Mouse (Mus musculus) testis, adult 2 months (tissue): ENCODE measurements around the gene Tead2.

Experiments used
- CTCF ChIP-seq: fragments of 200-500 bp; IDR thresholded peaks from 2 replicates; pipeline ENCODE4 v1.5.1; 2012; ENCODE audit warnings: low read depth, mild to moderate bottlenecking, inconsistent platforms, low read length, moderate library complexity; ENCODE audit not compliant: control insufficient read depth, insufficient read depth, insufficient replicate concordance
- POLR2A ChIP-seq: fragments of 200-500 bp; IDR thresholded peaks from 2 replicates; pipeline ENCODE4 v1.6.1; 2012; ENCODE audit warnings: low read depth, mild to moderate bottlenecking, inconsistent platforms, low read length, moderate library complexity; ENCODE audit not compliant: control insufficient read depth

DNA sequence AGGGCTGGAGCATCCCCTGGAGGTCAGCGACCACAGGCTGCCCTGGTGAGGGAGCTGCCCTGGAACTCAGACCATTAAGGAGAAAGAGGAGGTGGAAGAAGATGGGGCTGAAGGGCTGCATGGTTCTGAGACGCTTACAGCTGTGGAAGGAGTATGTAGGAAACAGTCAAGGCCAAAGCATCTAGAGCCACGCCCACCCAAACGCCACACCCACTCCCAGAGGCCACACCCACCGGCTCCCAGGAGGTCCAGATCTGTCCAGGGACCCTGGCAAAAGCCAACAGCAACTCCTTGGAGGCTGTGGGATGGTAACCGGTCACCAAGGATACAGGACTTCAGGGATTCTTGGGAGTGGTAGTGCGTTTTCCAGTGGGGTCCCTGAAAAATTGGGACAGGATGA lies 37.0 kb upstream of the Tead2 start:
- no peak for TF ChIP-seq POLR2A
- TF ChIP-seq CTCF, result no peak
